Mouse (Mus musculus): ENCODE results near the gene Hsd3b7.
"Not testable (repeated sequence)": the region's sequence is repeated elsewhere in the genome, so short reads cannot be mapped to it uniquely, and the experiment has no call there.

Hsd3b7 gene

GRCm38 (mm10) chr7:127775837-127776236, 24.6 kb upstream of the Hsd3b7 start:
- DNase-seq (ENCODE audit: low spot score in 2 of 2) = not testable (repeated sequence)

- peak; percentile 76 to 86 for DNase-seq (ENCODE audit: low spot score in 2 of 2)
Observed at GRCm38 (mm10) chr7:127776426-127776825, 24.0 kb upstream of the Hsd3b7 start, which contains the start of gene Setd1a. Setd1a (plus strand) TSS chr7:127776670.

GRCm38 (mm10) chr7:127776878-127777473, 23.4 kb upstream of the Hsd3b7 start:
- peak; percentile 92 to 94 for DNase-seq (ENCODE audit: low spot score in 2 of 2)

- DNase-seq (ENCODE audit: low spot score in 2 of 2) = peak; percentile 45 to 51
Observed at GRCm38 (mm10) chr7:127777474-127778266, 22.7 kb upstream of the Hsd3b7 start.

- DNase-seq (ENCODE audit: low spot score in 2 of 2) = no peak
Observed at GRCm38 (mm10) chr7:127778350-127778749, 22.1 kb upstream of the Hsd3b7 start.

GRCm38 (mm10) chr7:127785308-127785707, 15.1 kb upstream of the Hsd3b7 start, which contains the start of gene Gm49388:
Gm49388 (plus strand) TSS chr7:127785608.
- no peak for DNase-seq (ENCODE audit: low spot score in 2 of 2)

- DNase-seq (ENCODE audit: low spot score in 2 of 2) = no peak
Observed at GRCm38 (mm10) chr7:127797076-127797845, 3.1 kb upstream of the Hsd3b7 start.

- DNase-seq (ENCODE audit: low spot score in 2 of 2) = no peak
Observed at GRCm38 (mm10) chr7:127798591-127798990, 1.8 kb upstream of the Hsd3b7 start.

- no peak for DNase-seq (ENCODE audit: low spot score in 2 of 2)
Observed at GRCm38 (mm10) chr7:127799211-127799610, 1.2 kb upstream of the Hsd3b7 start.

GRCm38 (mm10) chr7:127799738-127800137, 666 bp upstream of the Hsd3b7 start:
- DNase-seq (ENCODE audit: low spot score in 2 of 2) = no peak

GRCm38 (mm10) chr7:127801010-127801621, 712 bp downstream of the Hsd3b7 start:
- no peak for DNase-seq (ENCODE audit: low spot score in 2 of 2)

- DNase-seq (ENCODE audit: low spot score in 2 of 2) = no peak
Observed at GRCm38 (mm10) chr7:127802313-127802712, 1.9 kb downstream of the Hsd3b7 start.

- DNase-seq (ENCODE audit: low spot score in 2 of 2) = no peak
Observed at GRCm38 (mm10) chr7:127808821-127809220, 8.4 kb downstream of the Hsd3b7 start.

- DNase-seq (ENCODE audit: low spot score in 2 of 2) = no peak
Observed at GRCm38 (mm10) chr7:127809846-127810245, 9.4 kb downstream of the Hsd3b7 start.

- no peak for DNase-seq (ENCODE audit: low spot score in 2 of 2)
Observed at GRCm38 (mm10) chr7:127810650-127811049, 10.2 kb downstream of the Hsd3b7 start.

- no peak for DNase-seq (ENCODE audit: low spot score in 2 of 2)
Observed at GRCm38 (mm10) chr7:127811240-127811639, 10.8 kb downstream of the Hsd3b7 start.

- no peak for DNase-seq (ENCODE audit: low spot score in 2 of 2)
Observed at GRCm38 (mm10) chr7:127812292-127812691, 11.9 kb downstream of the Hsd3b7 start.

GRCm38 (mm10) chr7:127813821-127814220, 13.4 kb downstream of the Hsd3b7 start:
- no peak for DNase-seq (ENCODE audit: low spot score in 2 of 2)

GRCm38 (mm10) chr7:127814241-127814921, 14.0 kb downstream of the Hsd3b7 start:
- no peak for DNase-seq (ENCODE audit: low spot score in 2 of 2)

- DNase-seq (ENCODE audit: low spot score in 2 of 2) = no peak
Observed at GRCm38 (mm10) chr7:127815116-127815665, 14.8 kb downstream of the Hsd3b7 start.

Data from thymus, postnatal 10 days (tissue).